In the genomic region with DNA sequence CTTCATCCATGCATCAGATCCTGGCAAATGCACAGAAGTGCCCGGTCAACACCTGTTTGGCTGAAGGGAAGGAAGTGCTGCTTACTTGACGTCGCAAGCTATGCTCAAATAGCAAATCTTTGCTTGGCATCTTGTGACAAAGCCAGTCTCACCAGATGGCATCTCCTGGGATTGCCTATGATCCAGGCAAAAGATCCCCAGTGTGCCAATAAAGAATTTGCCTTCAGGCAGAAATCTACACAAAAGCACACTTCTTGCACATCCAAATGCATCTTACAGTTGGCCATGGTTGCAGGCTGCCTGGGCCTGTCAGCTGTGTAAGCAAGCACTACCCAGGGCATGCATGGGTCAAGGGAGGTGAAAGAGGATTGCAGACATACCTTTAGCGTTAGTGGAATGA, we compare ENCODE assay signal across 15 mouse cellular contexts.
"Had no signal": no experiment of that assay in that cellular context is flagged by ENCODE, and none has a peak within 500 bp of the region (broad histone marks: within the 10 kb centered on the region; RNA-seq: fewer than 3 reads in every experiment).

No protein-coding gene starts in this region.

- ATAC-seq: liver, postnatal 0 days; lung, postnatal 0 days; midbrain, embryonic 16.5 days had no signal

- H3K9me3 ChIP-seq: limb, embryonic 12.5 days; limb, embryonic 15.5 days; midbrain, embryonic 12.5 days had no signal

- H3K36me3 ChIP-seq: limb, embryonic 12.5 days; limb, embryonic 15.5 days; midbrain, embryonic 12.5 days had no signal

- H3K4me2 ChIP-seq: limb, embryonic 12.5 days; limb, embryonic 15.5 days; liver, embryonic 11.5 days; lung, embryonic 14.5 days; midbrain, embryonic 12.5 days had no signal

- DNase-seq: kidney, postnatal 14 days; kidney, postnatal 4 days; left cerebral cortex, postnatal 4 days; liver, postnatal 0 days; lung, embryonic 14.5 days; thymus, adult 18-20 months; thymus, postnatal 36 days had no signal

- H3K4me3 ChIP-seq: limb, embryonic 12.5 days; limb, embryonic 15.5 days; midbrain, embryonic 12.5 days had no signal

- H3K9ac ChIP-seq: limb, embryonic 12.5 days; limb, embryonic 15.5 days; liver, embryonic 14.5 days; liver, postnatal 0 days; lung, embryonic 14.5 days; midbrain, embryonic 12.5 days had no signal

- H3K27ac ChIP-seq: limb, embryonic 12.5 days; limb, embryonic 15.5 days; liver, embryonic 14.5 days; macrophage; midbrain, embryonic 12.5 days had no signal
